Mouse (Mus musculus) kidney, adult 11 months (tissue): ENCODE data around the gene Cemip2.

Experiments used
- DNase-seq: peaks from one replicate; pipeline ENCODE4 v3.0.0; 2022

The Cemip2 gene

GRCm38 (mm10) chr19:21780663-21781062, 2.5 kb downstream of the Cemip2 start:
- DNase-seq = peak; percentile 26

GRCm38 (mm10) chr19:21781066-21781786, 3.1 kb downstream of the Cemip2 start:
- DNase-seq = no peak

- DNase-seq = no peak
Measured at GRCm38 (mm10) chr19:21781787-21782432, 3.8 kb downstream of the Cemip2 start.

- DNase-seq = no peak
Measured at GRCm38 (mm10) chr19:21783717-21784116, 5.6 kb downstream of the Cemip2 start.

- peak; percentile 93 for DNase-seq
Measured at GRCm38 (mm10) chr19:21784331-21785131, 6.4 kb downstream of the Cemip2 start.

- DNase-seq = no peak
Measured at GRCm38 (mm10) chr19:21785132-21785528, 7.0 kb downstream of the Cemip2 start.

- DNase-seq = no peak
Measured at GRCm38 (mm10) chr19:21787004-21787480, 8.9 kb downstream of the Cemip2 start.

- no peak for DNase-seq
Measured at GRCm38 (mm10) chr19:21788999-21789398, 10.9 kb downstream of the Cemip2 start.

- DNase-seq = no peak
Measured at GRCm38 (mm10) chr19:21789676-21790075, 11.5 kb downstream of the Cemip2 start.

- no peak for DNase-seq
Measured at GRCm38 (mm10) chr19:21791386-21791785, 13.2 kb downstream of the Cemip2 start.

- DNase-seq = no peak
Measured at GRCm38 (mm10) chr19:21791826-21792225, 13.7 kb downstream of the Cemip2 start.

- DNase-seq = peak; percentile 36
Measured at GRCm38 (mm10) chr19:21792587-21793175, 14.5 kb downstream of the Cemip2 start.

GRCm38 (mm10) chr19:21794569-21794968, 16.4 kb downstream of the Cemip2 start:
- DNase-seq = no peak

- no peak for DNase-seq
Measured at GRCm38 (mm10) chr19:21796333-21796732, 18.2 kb downstream of the Cemip2 start.

- no peak for DNase-seq
Measured at GRCm38 (mm10) chr19:21798700-21799099, 20.6 kb downstream of the Cemip2 start.

- no peak for DNase-seq
Measured at GRCm38 (mm10) chr19:21799410-21800373, 21.6 kb downstream of the Cemip2 start.

GRCm38 (mm10) chr19:21804488-21804887, 26.3 kb downstream of the Cemip2 start:
- no peak for DNase-seq

GRCm38 (mm10) chr19:21805305-21805704, 27.2 kb downstream of the Cemip2 start:
- no peak for DNase-seq

GRCm38 (mm10) chr19:21810135-21810534, 32.0 kb downstream of the Cemip2 start:
- DNase-seq = no peak

- no peak for DNase-seq
Measured at GRCm38 (mm10) chr19:21813560-21813959, 35.4 kb downstream of the Cemip2 start.

GRCm38 (mm10) chr19:21814433-21815020, 36.4 kb downstream of the Cemip2 start:
- no peak for DNase-seq
